Mouse (Mus musculus): ENCODE data around the gene Prdm13. TPM values are rescaled to one million over a fixed set of nuclear protein-coding genes. Genes with fewer than 3 reads are reported as not detected.

Gene Prdm13
- polyA plus RNA-seq, 1 experiment = not detected

- no peak for DNase-seq (ENCODE audit: extremely low spot score in 1 of 2, low spot score in 1 of 2)
Observed at GRCm38 (mm10) chr4:21678101-21678974, 7.4 kb downstream of the Prdm13 start.

GRCm38 (mm10) chr4:21674691-21675090 is 11.1 kb downstream of the Prdm13 start:
- DNase-seq (ENCODE audit: extremely low spot score in 1 of 2, low spot score in 1 of 2) = no peak

GRCm38 (mm10) chr4:21674042-21674441 is 11.7 kb downstream of the Prdm13 start:
- no peak for DNase-seq (ENCODE audit: extremely low spot score in 1 of 2, low spot score in 1 of 2)

GRCm38 (mm10) chr4:21665961-21666360 is 19.8 kb downstream of the Prdm13 start:
- DNase-seq (ENCODE audit: extremely low spot score in 1 of 2, low spot score in 1 of 2) = peak; percentile 8 to 53

- no peak for DNase-seq (ENCODE audit: extremely low spot score in 1 of 2, low spot score in 1 of 2)
Observed at GRCm38 (mm10) chr4:21658184-21658583, 27.6 kb downstream of the Prdm13 start.

GRCm38 (mm10) chr4:21629275-21629583 is 56.5 kb downstream of the Prdm13 start:
- no peak for DNase-seq (ENCODE audit: extremely low spot score in 1 of 2, low spot score in 1 of 2)

- no peak for DNase-seq (ENCODE audit: extremely low spot score in 1 of 2, low spot score in 1 of 2)
Observed at GRCm38 (mm10) chr4:21628367-21629274, 57.1 kb downstream of the Prdm13 start.

Other genes starting within 250 kb of the Prdm13 start
- 25.2 and 27.9 TPM in 2 replicates for gene Ccnc, start 41.7 kb upstream of the Prdm13 start, polyA plus RNA-seq (2012; rRNA removed)
- 17.8 and 22.0 TPM in 2 replicates for gene Usp45, start 81.2 kb upstream of the Prdm13 start, polyA plus RNA-seq (2012; rRNA removed)
- gene Tstd3, start 81.2 kb upstream of the Prdm13 start, polyA plus RNA-seq (2012; rRNA removed) = 16.6 and 17.4 TPM in 2 replicates
- 298 and 323 TPM in 2 replicates for gene Pnisr, start 161.6 kb upstream of the Prdm13 start, polyA plus RNA-seq (2012; rRNA removed)
- 11.0 and 11.7 TPM in 2 replicates for gene Coq3, start 193.7 kb upstream of the Prdm13 start, polyA plus RNA-seq (2012; rRNA removed)
- gene Faxc, start 245.4 kb upstream of the Prdm13 start, polyA plus RNA-seq (2012; rRNA removed) = 19.9 and 23.7 TPM in 2 replicates